Mouse (Mus musculus) hindbrain, embryonic 11.5 days (tissue): ENCODE data around the gene Lrrc7. TPM values are rescaled to one million over a fixed set of nuclear protein-coding genes. Genes with fewer than 3 reads are reported as not detected.

Experiments
- ATAC-seq: fragments of 200-750 bp; cut with Nextera tagmentation; 2 replicates; pipeline ENCODE4 v1.8.0; 2017; ENCODE audit warnings: mild to moderate bottlenecking, moderate TSS enrichment, moderate library complexity; ENCODE audit not compliant: low FRiP score
- DNase-seq: peaks from one replicate; pipeline ENCODE4 v3.0.0-alpha.2; 2015; ENCODE audit warnings: low spot score
- H3K27ac ChIP-seq: fragments of 300-500 bp; sonication (generic); 2 replicates; pipeline ENCODE4 v1.5.1; 2014; ENCODE audit warnings: mild to moderate bottlenecking, low read depth, low read length
- H3K27me3 ChIP-seq: fragments of 300-500 bp; sonication (generic); 2 replicates; pipeline ENCODE4 v1.6.1; 2014; ENCODE audit warnings: mild to moderate bottlenecking, low read length, moderate library complexity, mixed read lengths; ENCODE audit not compliant: control insufficient read depth, insufficient read depth
- H3K36me3 ChIP-seq: fragments of 300-500 bp; sonication (generic); 2 replicates; pipeline ENCODE4 v1.6.1; 2014; ENCODE audit warnings: mild to moderate bottlenecking, low read length, moderate library complexity, mixed read lengths; ENCODE audit not compliant: control insufficient read depth, insufficient read depth
- H3K4me1 ChIP-seq: fragments of 300-500 bp; sonication (generic); replicated peaks from 2 replicates; pipeline ENCODE4 v1.6.1; 2014; ENCODE audit warnings: low read length, mixed read lengths; ENCODE audit not compliant: control insufficient read depth, insufficient read depth
- H3K4me2 ChIP-seq: fragments of 300-500 bp; sonication (generic); replicated peaks from 2 replicates; pipeline ENCODE4 v1.6.1; 2014; ENCODE audit warnings: mild to moderate bottlenecking, low read depth, low read length
- H3K4me3 ChIP-seq: fragments of 300-500 bp; sonication (generic); 2 replicates; pipeline ENCODE4 v1.5.1; 2014; ENCODE audit warnings: low read depth, low read length
- H3K9ac ChIP-seq: fragments of 300-500 bp; sonication (generic); 2 replicates; pipeline ENCODE4 v1.6.1; 2014; ENCODE audit warnings: low read depth, low read length
- H3K9me3 ChIP-seq: fragments of 300-500 bp; sonication (generic); 2 replicates; pipeline ENCODE4 v1.6.1; 2016; ENCODE audit warnings: low read length; ENCODE audit not compliant: control insufficient read depth
- WGBS: fragments of 180-500 bp; shearing (Covaris S2); extraction: QIAGEN DNeasy Blood & Tissue Kit; methylation state at CpG from one replicate; pipeline ENCODE4 v1.1.7; 2014; 5-methylcytosine and 5-hydroxymethylcytosine counted together
- polyA plus RNA-seq: library from polyadenylated mRNA; unstranded; fragments of >200 nt; fragmentation: Nextera tagmentation; extraction: Ambion mirVana; gene quantifications from 2 replicates; pipeline ENCODE4 v1.2.1, GENCODE M21; 2014

The Lrrc7 gene
- polyA plus RNA-seq, 1 experiment from 2014 or later, result 1.5 TPM

DNA sequence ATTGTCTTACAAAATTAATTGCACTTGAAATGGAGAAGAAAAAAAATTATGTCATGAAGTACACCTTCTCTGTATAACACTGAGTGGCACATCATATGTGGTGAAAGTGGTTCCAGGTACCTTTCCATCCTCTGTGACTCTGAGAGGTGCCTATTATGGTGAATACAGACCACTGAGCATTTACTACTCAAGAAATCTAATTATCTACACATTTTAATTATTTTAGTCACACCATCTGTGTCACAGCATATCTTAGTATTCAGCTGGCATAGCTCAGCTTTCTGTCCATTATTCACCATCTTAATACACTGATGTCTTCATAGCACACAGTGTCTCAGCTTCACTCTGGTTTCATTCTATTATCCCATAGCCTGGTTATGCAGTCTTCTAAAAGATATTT is 7.7 kb downstream of the Lrrc7 start:
- H3K27me3 ChIP-seq, result no peaks in the 10 kb centered on the region
- DNase-seq, result no peak
- ATAC-seq, result no peak

GRCm38 (mm10) chr3:158552105-158552504 is 9.9 kb downstream of the Lrrc7 start:
- Histone ChIP-seq H3K27ac (no peak overlapping the region), H3K9ac (no peak overlapping the region), H3K4me2 (no peak overlapping the region), H3K9me3 (no peaks in the 10 kb centered on the region), H3K27me3 (no peaks in the 10 kb centered on the region), H3K36me3 (no peaks in the 10 kb centered on the region), H3K4me3 (no peak overlapping the region), H3K4me1 (no peaks in the 10 kb centered on the region)
- WGBS, result 85% methylated on average over 5 of the region's 5 CpGs
- DNase-seq (no peak), ATAC-seq (no peak)

More for the DNA sequence above, 7.7 kb downstream of the Lrrc7 start:
- Histone ChIP-seq H3K4me2 (no peak overlapping the region), H3K4me1 (no peaks in the 10 kb centered on the region), H3K9me3 (no peaks in the 10 kb centered on the region), H3K27ac (no peak overlapping the region), H3K4me3 (no peak overlapping the region), H3K36me3 (no peaks in the 10 kb centered on the region), H3K9ac (no peak overlapping the region)

DNA sequence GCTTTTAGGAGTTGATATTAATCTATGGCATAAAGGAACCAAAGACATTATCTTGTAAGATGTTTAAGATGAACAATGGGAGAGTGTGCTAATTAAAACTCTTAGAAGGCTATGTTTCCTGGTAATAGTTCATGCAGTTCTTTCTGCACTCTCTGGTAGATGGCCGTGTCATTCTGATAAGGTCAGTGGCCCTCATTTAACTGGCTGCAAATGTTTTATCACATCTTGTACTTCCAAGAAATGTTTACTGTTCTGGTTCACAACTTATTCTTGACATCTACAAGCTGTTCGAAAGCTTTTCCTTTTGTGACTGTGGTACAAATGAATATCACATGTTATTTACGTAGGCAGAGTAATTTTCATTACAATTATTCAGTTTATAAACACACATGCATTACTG is 18.5 kb downstream of the Lrrc7 start:
- Histone ChIP-seq H3K4me2 (no peak overlapping the region), H3K36me3 (no peaks in the 10 kb centered on the region), H3K27me3 (no peaks in the 10 kb centered on the region), H3K9ac (no peak overlapping the region), H3K4me1 (no peaks in the 10 kb centered on the region), H3K9me3 (no peaks in the 10 kb centered on the region), H3K4me3 (no peak overlapping the region), H3K27ac (no peak overlapping the region)
- no peak for DNase-seq
- WGBS, result 85% methylated on average over 3 of the region's 3 CpGs
- ATAC-seq, result no peak

DNA sequence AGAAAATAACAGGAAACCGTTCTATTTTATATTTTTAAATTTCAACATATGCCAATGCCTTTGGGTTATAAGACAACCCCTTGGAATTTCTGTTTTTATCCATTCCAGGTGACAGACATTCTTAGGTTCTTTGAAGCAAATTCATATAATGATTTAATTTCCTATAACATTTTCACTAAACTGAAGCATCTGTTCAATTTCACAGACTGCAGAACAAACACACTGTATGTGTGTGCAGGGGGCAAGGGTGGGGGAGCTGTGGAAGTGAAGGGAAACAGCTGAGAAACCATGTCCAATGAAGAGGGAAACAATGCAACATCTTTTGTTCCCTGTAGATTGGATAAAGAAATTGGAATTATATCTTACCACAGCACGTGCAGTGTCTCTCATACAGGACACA is 29.2 kb downstream of the Lrrc7 start:
- Histone ChIP-seq H3K4me2 (no peak overlapping the region), H3K36me3 (no peaks in the 10 kb centered on the region), H3K9me3 (no peaks in the 10 kb centered on the region), H3K27ac (no peak overlapping the region), H3K27me3 (no peaks in the 10 kb centered on the region), H3K4me1 (no peaks in the 10 kb centered on the region), H3K4me3 (no peak overlapping the region), H3K9ac (no peak overlapping the region)
- ATAC-seq, result no peak
- WGBS, result 82% methylated on average over 2 of the region's 2 CpGs
- DNase-seq, result no peak

DNA sequence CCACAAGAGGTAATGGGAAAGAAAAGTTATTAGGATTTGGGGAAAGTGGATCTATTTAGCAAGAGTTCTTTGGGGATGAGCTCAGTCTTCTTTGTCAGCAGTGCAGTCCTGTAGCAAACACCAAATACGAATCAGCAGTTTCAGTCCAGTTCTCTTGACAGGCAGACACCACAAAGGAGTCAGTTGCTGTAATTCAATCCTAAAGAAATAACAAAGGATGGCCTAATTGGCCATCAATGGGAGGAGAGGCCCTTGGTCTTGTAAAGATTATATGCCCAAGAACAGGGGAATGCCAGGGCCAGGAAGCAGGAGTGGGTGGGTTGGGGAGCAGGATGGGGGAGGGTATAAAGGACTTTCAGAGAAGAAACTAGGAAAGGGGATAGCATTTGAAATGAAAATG is 33.5 kb downstream of the Lrrc7 start:
- H3K9me3 ChIP-seq, result no peaks in the 10 kb centered on the region
- ATAC-seq (no peak), DNase-seq (no peak)
- no peaks in the 10 kb centered on the region for H3K27me3 ChIP-seq
- no peak overlapping the region for H3K4me2 ChIP-seq
- H3K36me3 ChIP-seq, result no peaks in the 10 kb centered on the region
- no peak overlapping the region for H3K27ac ChIP-seq
- no peak overlapping the region for H3K9ac ChIP-seq
- H3K4me1 ChIP-seq, result no peaks in the 10 kb centered on the region
- H3K4me3 ChIP-seq, result no peak overlapping the region
- WGBS, result 28% methylated on average over 1 of the region's 1 CpGs

GRCm38 (mm10) chr3:158493730-158494129 is 68.3 kb downstream of the Lrrc7 start:
- H3K4me1 ChIP-seq, result no peaks in the 10 kb centered on the region
- WGBS, result 86% methylated on average over 1 of the region's 1 CpGs
- no peaks in the 10 kb centered on the region for H3K27me3 ChIP-seq
- DNase-seq (no peak), ATAC-seq (no peak)
- no peak overlapping the region for H3K4me3 ChIP-seq
- no peaks in the 10 kb centered on the region for H3K9me3 ChIP-seq
- no peak overlapping the region for H3K27ac ChIP-seq
- H3K36me3 ChIP-seq, result no peaks in the 10 kb centered on the region
- H3K9ac ChIP-seq, result no peak overlapping the region
- no peak overlapping the region for H3K4me2 ChIP-seq

GRCm38 (mm10) chr3:158479677-158480076 is 82.3 kb downstream of the Lrrc7 start:
- H3K27me3 ChIP-seq, result no peaks in the 10 kb centered on the region
- no peak for ATAC-seq

DNA sequence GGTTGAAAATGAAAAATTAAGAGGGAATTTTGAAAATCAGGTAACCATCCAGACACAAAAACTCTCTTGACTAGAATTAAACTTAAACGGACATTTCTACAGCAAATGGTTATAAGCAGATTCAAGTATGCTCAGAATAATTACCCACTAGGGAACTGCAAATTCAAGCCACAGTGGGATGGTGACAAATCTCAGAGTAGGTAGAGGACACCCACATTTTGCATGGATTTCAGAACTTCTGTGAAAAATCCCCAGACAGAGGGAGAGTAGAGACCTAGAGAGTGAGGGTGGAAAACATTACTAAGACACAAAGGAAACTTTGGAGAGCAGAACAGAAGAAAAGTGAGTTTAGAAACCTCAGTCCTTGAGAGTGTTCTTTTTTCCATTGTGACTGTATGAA is 161.4 kb downstream of the Lrrc7 start:
- 91% methylated on average over 1 of the region's 1 CpGs for WGBS
- ATAC-seq (no peak), DNase-seq (no peak)
- Histone ChIP-seq H3K4me3 (no peak overlapping the region), H3K9ac (no peak overlapping the region), H3K27ac (no peak overlapping the region), H3K4me1 (no peaks in the 10 kb centered on the region), H3K4me2 (no peak overlapping the region), H3K36me3 (no peaks in the 10 kb centered on the region), H3K27me3 (no peaks in the 10 kb centered on the region), H3K9me3 (no peaks in the 10 kb centered on the region)

More at GRCm38 (mm10) chr3:158479677-158480076, 82.3 kb downstream of the Lrrc7 start:
- no peak for DNase-seq
- no peaks in the 10 kb centered on the region for H3K36me3 ChIP-seq
- no peaks in the 10 kb centered on the region for H3K4me1 ChIP-seq
- H3K4me3 ChIP-seq, result no peak overlapping the region
- no peak overlapping the region for H3K9ac ChIP-seq
- WGBS, result 93% methylated on average over 2 of the region's 2 CpGs
- no peak overlapping the region for H3K4me2 ChIP-seq
- H3K9me3 ChIP-seq, result no peaks in the 10 kb centered on the region
- H3K27ac ChIP-seq, result no peak overlapping the region

DNA sequence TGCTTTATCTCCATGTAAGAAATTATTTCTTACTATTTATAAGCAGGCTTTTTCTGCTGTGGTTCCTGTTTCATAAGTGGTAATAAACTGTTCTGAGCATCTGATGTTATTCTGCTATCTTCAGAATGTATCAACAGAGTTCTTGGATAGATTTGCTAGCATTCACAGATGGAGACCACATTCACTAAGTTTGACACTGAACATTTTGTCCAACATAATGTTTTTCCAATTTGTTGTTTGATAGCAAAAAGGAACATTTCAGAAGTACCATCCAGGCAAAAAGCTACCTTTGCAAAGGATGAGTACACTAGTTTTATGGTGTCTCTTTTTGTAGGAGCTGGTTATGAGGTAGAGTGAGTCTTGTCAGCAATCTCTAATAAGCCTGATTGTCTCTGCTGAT is 170.5 kb downstream of the Lrrc7 start:
- Histone ChIP-seq H3K36me3 (no peaks in the 10 kb centered on the region), H3K27me3 (no peaks in the 10 kb centered on the region), H3K9me3 (no peaks in the 10 kb centered on the region), H3K4me3 (no peak overlapping the region), H3K9ac (no peak overlapping the region), H3K4me2 (no peak overlapping the region), H3K27ac (no peak overlapping the region), H3K4me1 (no peaks in the 10 kb centered on the region)
- DNase-seq, result no peak
- no peak for ATAC-seq
